Mouse (Mus musculus): ENCODE measurements at regions not wholly inside any gene's neighbourhood (a gene's known extent, or its start where the extent isn't known, plus 50 kb on each side); places are given as distances from the start of the nearest gene placed in this dataset.

- no peak for DNase-seq (ENCODE audit: low read depth)
These were observed 53.0 kb upstream of the Cplx2 start for GRCm38 (mm10) chr13:54318161-54318560.

- DNase-seq (ENCODE audit: low read depth), result no peak
These were observed 52.5 kb upstream of the Cplx2 start for GRCm38 (mm10) chr13:54318601-54319000.

- DNase-seq (ENCODE audit: low read depth), result no peak
These were observed 50.9 kb upstream of the Cplx2 start for GRCm38 (mm10) chr13:54320212-54320611.

GRCm38 (mm10) chr13:54321011-54321410, 50.1 kb upstream of the Cplx2 start:
- DNase-seq (ENCODE audit: low read depth), result no peak

Measured in induced T-regulatory cell, adult 2 months (primary cell).